Mouse (Mus musculus) kidney, postnatal 0 days (tissue): ENCODE measurements around the gene Rps6. TPM values are rescaled to one million over a fixed set of nuclear protein-coding genes. Genes with fewer than 3 reads are reported as not detected.
"Not testable (repeated sequence)": the region's sequence is repeated elsewhere in the genome, so short reads cannot be mapped to it uniquely, and the experiment has no call there.

Experiments
- ATAC-seq: fragments of 200-750 bp; cut with Nextera tagmentation; replicated peaks from 2 replicates; pipeline ENCODE4 v1.8.0; 2017; ENCODE audit warnings: low read depth, moderate number of reproducible peaks, moderate TSS enrichment, moderate library complexity; ENCODE audit not compliant: low FRiP score
- DNase-seq: peaks from one replicate; pipeline ENCODE4 v3.0.0-alpha.2; 2016; ENCODE audit warnings: low spot score
- H3K27ac ChIP-seq: fragments of 300-500 bp; sonication (generic); 2 replicates; pipeline ENCODE4 v1.5.1; 2014; ENCODE audit warnings: mild to moderate bottlenecking
- H3K27me3 ChIP-seq: fragments of 300-500 bp; sonication (generic); 2 replicates; pipeline ENCODE4 v1.6.1; 2014; ENCODE audit warnings: low read length, mixed read lengths; ENCODE audit not compliant: insufficient read depth
- H3K36me3 ChIP-seq: fragments of 300-500 bp; sonication (generic); 2 replicates; pipeline ENCODE4 v1.6.1; 2014; ENCODE audit warnings: low read length, mixed read lengths; ENCODE audit not compliant: insufficient read depth
- H3K4me1 ChIP-seq: fragments of 300-500 bp; sonication (generic); replicated peaks from 2 replicates; pipeline ENCODE4 v1.6.1; 2014; ENCODE audit warnings: antibody characterized with exemption, low read length, mixed read lengths; ENCODE audit not compliant: insufficient read depth
- H3K4me2 ChIP-seq: fragments of 300-500 bp; sonication (generic); 2 replicates; pipeline ENCODE4 v1.6.1; 2014; ENCODE audit warnings: mild to moderate bottlenecking, low read length, moderate library complexity, mixed read lengths
- H3K4me3 ChIP-seq: fragments of 300-500 bp; sonication (generic); replicated peaks from 2 replicates; pipeline ENCODE4 v1.5.1; 2014; ENCODE audit warnings: low read depth, low read length
- H3K9ac ChIP-seq: fragments of 300-500 bp; sonication (generic); 2 replicates; pipeline ENCODE4 v1.6.1; 2014; ENCODE audit warnings: low read depth, low read length
- H3K9me3 ChIP-seq: fragments of 300-500 bp; sonication (generic); replicated peaks from 2 replicates; pipeline ENCODE4 v1.6.1; 2016; ENCODE audit warnings: low read length, inconsistent platforms, mixed read lengths
- CTCF ChIP-seq: IDR thresholded peaks from 2 replicates; pipeline ENCODE4 v1.5.1; 2016; ENCODE audit warnings: antibody characterized with exemption, low read depth, mild to moderate bottlenecking, moderate library complexity
- WGBS: fragments of 180-500 bp; shearing (Covaris S2); extraction: QIAGEN DNeasy Blood & Tissue Kit; methylation state at CpG from one replicate; pipeline ENCODE4 v1.1.7; 2014; 5-methylcytosine and 5-hydroxymethylcytosine counted together
- polyA plus RNA-seq: library from polyadenylated mRNA; unstranded; fragments of >200 nt; fragmentation: Nextera tagmentation; extraction: Ambion mirVana; gene quantifications from 2 replicates; pipeline ENCODE4 v1.2.1, GENCODE M21; 2015

Gene Rps6
- polyA plus RNA-seq, 1 experiment from 2014 or later, result 781 TPM

- peak; percentile 24 for DNase-seq
- Histone ChIP-seq H3K4me1 (no peaks in the 10 kb centered on the region; the same call in 1 of the 2 replicates), H3K9me3 (no peaks in the 10 kb centered on the region), H3K9ac (peak overlapping the region; percentile 99), H3K36me3 (peaks cover 30% of the 10 kb centered on the region), H3K27ac (peak overlapping the region; percentile 98), H3K27me3 (no peaks in the 10 kb centered on the region), H3K4me2 (peak overlapping the region; percentile 79), H3K4me3 (peak overlapping the region; percentile 99)
- no peak for TF ChIP-seq CTCF
- 1% methylated on average over 50 of the region's 50 CpGs for WGBS
- 0 out of 2 replicates have a peak, but pooled peaks have one; percentile 1 for ATAC-seq
Measured at GRCm38 (mm10) chr4:86856304-86857112, 704 bp downstream of the Rps6 start.

GRCm38 (mm10) chr4:86852813-86853590 is 4.2 kb downstream of the Rps6 start:
- Histone ChIP-seq H3K9me3 (no peaks in the 10 kb centered on the region), H3K9ac (no peak overlapping the region), H3K36me3 (peaks cover 36% of the 10 kb centered on the region), H3K4me1 (no peaks in the 10 kb centered on the region; the same call in 1 of the 2 replicates), H3K27me3 (no peaks in the 10 kb centered on the region), H3K4me2 (no peak overlapping the region), H3K4me3 (no peak overlapping the region), H3K27ac (no peak overlapping the region)
- DNase-seq (no peak), ATAC-seq (no peak)
- 83% methylated on average over 4 of the region's 4 CpGs for WGBS
- no peak for TF ChIP-seq CTCF

GRCm38 (mm10) chr4:86852018-86852417 is 5.2 kb downstream of the Rps6 start:
- H3K27me3 ChIP-seq, result no peaks in the 10 kb centered on the region
- no peaks in the 10 kb centered on the region for H3K9me3 ChIP-seq
- H3K4me3 ChIP-seq, result no peak overlapping the region
- ATAC-seq (no peak), DNase-seq (no peak)
- TF ChIP-seq CTCF, result no peak
- no peak overlapping the region for H3K9ac ChIP-seq
- no peak overlapping the region for H3K4me2 ChIP-seq
- H3K27ac ChIP-seq, result no peak overlapping the region
- peaks cover 46% of the 10 kb centered on the region for H3K36me3 ChIP-seq
- WGBS, result 56% methylated on average over 3 of the region's 3 CpGs
- no peaks in the 10 kb centered on the region for H3K4me1 ChIP-seq

- H3K4me3 ChIP-seq, result no peak overlapping the region
- no peaks in the 10 kb centered on the region for H3K4me1 ChIP-seq
- 86% methylated on average over 2 of the region's 2 CpGs for WGBS
- no peak overlapping the region for H3K4me2 ChIP-seq
- H3K36me3 ChIP-seq, result peaks cover 50% of the 10 kb centered on the region
- no peaks in the 10 kb centered on the region for H3K9me3 ChIP-seq
- ATAC-seq (0 out of 2 replicates have a peak, but pooled peaks have one; percentile 27), DNase-seq (no peak)
- H3K27me3 ChIP-seq, result no peaks in the 10 kb centered on the region
- H3K27ac ChIP-seq, result no peak overlapping the region
- no peak overlapping the region for H3K9ac ChIP-seq
- no peak for TF ChIP-seq CTCF
Measured at GRCm38 (mm10) chr4:86851331-86851730, 5.9 kb downstream of the Rps6 start.

GRCm38 (mm10) chr4:86847246-86847645 is 10.0 kb downstream of the Rps6 start:
- Histone ChIP-seq H3K27me3 (no peaks in the 10 kb centered on the region), H3K36me3 (peaks cover 46% of the 10 kb centered on the region), H3K4me1 (no peaks in the 10 kb centered on the region), H3K4me3 (no peak overlapping the region), H3K9ac (no peak overlapping the region), H3K27ac (no peak overlapping the region), H3K9me3 (no peaks in the 10 kb centered on the region), H3K4me2 (no peak overlapping the region)
- DNase-seq (no peak), ATAC-seq (no peak)
- 92% methylated on average over 2 of the region's 2 CpGs for WGBS
- TF ChIP-seq CTCF, result no peak

GRCm38 (mm10) chr4:86845384-86845783 is 11.8 kb downstream of the Rps6 start:
- TF ChIP-seq CTCF, result no peak

GRCm38 (mm10) chr4:86841141-86841540 is 16.1 kb downstream of the Rps6 start:
- H3K9me3 ChIP-seq, ATAC-seq, H3K4me2 ChIP-seq, H3K27ac ChIP-seq, H3K4me1 ChIP-seq, H3K27me3 ChIP-seq, DNase-seq, H3K9ac ChIP-seq, H3K4me3 ChIP-seq: not testable (repeated sequence)
- 100% methylated on average over 2 of the region's 2 CpGs for WGBS
- peaks cover 43% of the 10 kb centered on the region for H3K36me3 ChIP-seq

More at GRCm38 (mm10) chr4:86845384-86845783, 11.8 kb downstream of the Rps6 start:
- Histone ChIP-seq H3K27ac (no peak overlapping the region), H3K36me3 (peaks cover 41% of the 10 kb centered on the region), H3K9me3 (no peaks in the 10 kb centered on the region), H3K9ac (no peak overlapping the region), H3K4me3 (no peak overlapping the region), H3K4me1 (no peaks in the 10 kb centered on the region), H3K27me3 (no peaks in the 10 kb centered on the region), H3K4me2 (no peak overlapping the region)
- WGBS, result 95% methylated on average over 3 of the region's 3 CpGs
- no peak for ATAC-seq
- DNase-seq, result no peak
